Mouse (Mus musculus): ENCODE measurements around the gene Slc28a2. TPM values are rescaled to one million over a fixed set of nuclear protein-coding genes. Genes with fewer than 3 reads are reported as not detected.
"Not testable (repeated sequence)": the region's sequence is repeated elsewhere in the genome, so short reads cannot be mapped to it uniquely, and the experiment has no call there.

The Slc28a2 gene
- polyA plus RNA-seq, 1 experiment from 2014 or later = 0.60 TPM

DNA sequence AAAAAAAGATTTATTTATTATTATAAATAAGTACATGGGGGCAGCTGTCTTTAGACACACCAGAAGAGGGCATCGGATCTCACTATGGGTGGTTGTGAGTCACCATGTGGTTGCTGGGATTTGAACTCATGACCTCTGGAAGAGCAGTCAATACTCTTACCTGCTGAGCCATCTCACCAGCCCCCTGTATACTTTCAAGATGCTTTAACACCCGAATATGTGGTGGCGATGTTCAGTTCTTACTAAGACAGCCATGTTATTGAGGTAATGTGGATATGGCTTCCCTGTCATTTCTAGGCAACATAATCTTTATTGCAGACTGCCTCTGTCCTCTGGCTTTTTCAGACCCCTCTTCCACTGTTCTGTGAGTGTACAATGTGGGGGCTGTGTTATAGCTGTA, 39.1 kb upstream of the Slc28a2 start:
- not testable (repeated sequence) for H3K4me3 ChIP-seq (ENCODE audit: low read length); H3K36me3 ChIP-seq (ENCODE audit: insufficient read depth, low read length); H3K4me1 ChIP-seq (ENCODE audit: insufficient read depth, low read length); H3K9ac ChIP-seq (replicated peaks; ENCODE audit: low read length); H3K9me3 ChIP-seq (ENCODE audit: low read length); H3K27me3 ChIP-seq (ENCODE audit: insufficient read depth, low read length); H3K27ac ChIP-seq (ENCODE audit: low read length); H3K4me2 ChIP-seq (replicated peaks; ENCODE audit: low read depth, low read length); ATAC-seq (ENCODE audit: low FRiP score, low TSS enrichment)
- WGBS = over 99% methylated on average over 3 of the region's 3 CpGs

DNA sequence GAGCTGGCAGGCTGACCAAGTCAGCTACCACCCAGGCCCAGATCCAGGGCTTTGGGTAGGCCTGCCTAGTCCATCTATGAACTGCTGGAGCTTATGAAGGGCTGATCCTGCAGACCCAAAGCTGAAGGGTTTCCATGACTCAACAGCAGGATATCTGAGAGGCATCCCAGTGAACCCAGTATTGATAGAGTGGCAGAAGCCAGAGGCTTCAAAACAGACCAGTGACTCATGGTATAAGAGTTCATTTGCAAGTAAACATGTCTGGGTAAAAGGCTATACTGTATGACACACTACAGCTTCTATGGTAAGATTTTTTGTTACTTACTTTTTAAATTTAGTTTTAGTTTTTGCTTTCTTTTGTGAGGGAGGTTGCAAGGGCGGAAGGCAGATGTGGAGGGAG, 30.1 kb upstream of the Slc28a2 start:
- no peak overlapping the region for H3K9ac ChIP-seq (replicated peaks; ENCODE audit: low read length)
- H3K4me3 ChIP-seq (ENCODE audit: low read length) = no peak overlapping the region
- no peaks in the 10 kb centered on the region for H3K27me3 ChIP-seq (ENCODE audit: insufficient read depth, low read length)
- ATAC-seq (ENCODE audit: low FRiP score, low TSS enrichment) = no peak
- H3K4me2 ChIP-seq (replicated peaks; ENCODE audit: low read depth, low read length) = no peak overlapping the region
- 85% methylated on average over 1 of the region's 1 CpGs for WGBS
- no peaks in the 10 kb centered on the region for H3K4me1 ChIP-seq (ENCODE audit: insufficient read depth, low read length)
- H3K27ac ChIP-seq (ENCODE audit: low read length) = no peak overlapping the region
- no peaks in the 10 kb centered on the region for H3K36me3 ChIP-seq (ENCODE audit: insufficient read depth, low read length)
- H3K9me3 ChIP-seq (ENCODE audit: low read length) = no peaks in the 10 kb centered on the region

DNA sequence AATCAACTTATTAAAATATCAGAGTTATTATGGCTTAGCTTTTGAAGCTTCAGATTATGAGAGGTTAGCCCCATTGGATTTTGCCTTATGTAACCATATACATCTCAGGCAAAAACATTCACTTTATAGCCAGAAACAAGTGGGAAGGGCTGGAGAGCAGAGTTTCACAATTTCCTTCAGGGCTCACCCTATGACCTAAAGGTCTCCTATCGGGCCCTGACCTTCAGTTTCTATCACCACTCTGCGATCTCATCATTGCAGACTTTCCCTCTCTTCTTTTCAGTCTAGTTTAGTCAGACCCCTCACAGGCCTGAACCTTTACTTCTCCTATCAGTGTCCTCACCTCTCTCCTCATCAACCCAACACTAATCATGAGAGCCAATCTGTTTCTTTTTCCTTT, 18.7 kb upstream of the Slc28a2 start:
- H3K4me1 ChIP-seq (ENCODE audit: insufficient read depth, low read length) = no peaks in the 10 kb centered on the region
- H3K27me3 ChIP-seq (ENCODE audit: insufficient read depth, low read length) = no peaks in the 10 kb centered on the region
- no peak overlapping the region for H3K4me2 ChIP-seq (replicated peaks; ENCODE audit: low read depth, low read length)
- no peak overlapping the region for H3K9ac ChIP-seq (replicated peaks; ENCODE audit: low read length)
- no peak for ATAC-seq (ENCODE audit: low FRiP score, low TSS enrichment)
- no peaks in the 10 kb centered on the region for H3K9me3 ChIP-seq (ENCODE audit: low read length)
- H3K4me3 ChIP-seq (ENCODE audit: low read length) = no peak overlapping the region
- no peaks in the 10 kb centered on the region for H3K36me3 ChIP-seq (ENCODE audit: insufficient read depth, low read length)
- H3K27ac ChIP-seq (ENCODE audit: low read length) = no peak overlapping the region
- 86% methylated on average over 2 of the region's 2 CpGs for WGBS

DNA sequence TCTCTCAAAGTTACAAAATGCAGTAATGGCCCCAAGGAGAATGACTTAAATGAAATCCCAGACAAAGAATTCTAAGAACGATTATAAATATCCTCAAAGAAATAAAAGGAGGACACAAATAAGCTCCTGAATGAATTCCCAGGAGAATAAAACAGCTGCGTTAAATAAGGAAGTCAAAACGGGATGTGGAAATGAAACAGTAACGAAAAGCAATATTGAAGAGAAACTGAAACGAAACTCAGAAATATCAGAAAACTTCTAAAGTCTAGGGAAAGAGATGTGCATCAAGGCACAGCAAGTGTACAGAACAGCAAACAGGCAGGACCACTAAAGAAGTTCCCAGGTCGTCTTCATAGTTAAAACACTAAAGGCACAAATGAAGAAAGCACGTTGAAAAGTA, 17.3 kb upstream of the Slc28a2 start:
- 81% methylated on average over 7 of the region's 7 CpGs for WGBS
- Histone ChIP-seq H3K27me3 (ENCODE audit: insufficient read depth, low read length) (no peaks in the 10 kb centered on the region), H3K27ac (ENCODE audit: low read length) (no peak overlapping the region), H3K4me1 (ENCODE audit: insufficient read depth, low read length) (no peaks in the 10 kb centered on the region), H3K36me3 (ENCODE audit: insufficient read depth, low read length) (no peaks in the 10 kb centered on the region), H3K9ac (replicated peaks; ENCODE audit: low read length) (no peak overlapping the region), H3K4me2 (replicated peaks; ENCODE audit: low read depth, low read length) (no peak overlapping the region), H3K4me3 (ENCODE audit: low read length) (no peak overlapping the region), H3K9me3 (ENCODE audit: low read length) (no peaks in the 10 kb centered on the region)
- ATAC-seq (ENCODE audit: low FRiP score, low TSS enrichment) = no peak

DNA sequence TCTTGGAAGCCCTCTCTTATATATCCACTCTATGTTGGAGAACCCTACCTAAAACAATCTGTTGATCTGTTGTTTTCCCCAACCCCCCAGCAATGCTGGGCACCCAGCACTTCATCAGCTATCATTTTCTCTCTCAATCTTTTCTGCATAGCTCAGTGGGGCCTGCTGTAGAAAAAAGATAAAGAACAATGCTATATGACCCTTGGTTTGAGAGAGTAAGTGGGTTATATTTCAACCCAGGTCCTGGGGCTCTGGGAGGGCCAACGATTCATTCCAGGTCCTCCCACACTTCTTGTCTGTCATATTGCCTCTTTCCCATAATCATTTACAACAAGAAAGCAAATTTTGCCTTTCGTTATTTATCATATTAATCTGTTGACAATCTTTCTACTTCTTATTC, 368 bp downstream of the Slc28a2 start:
- not testable (repeated sequence) for H3K27me3 ChIP-seq (ENCODE audit: insufficient read depth, low read length); H3K27ac ChIP-seq (ENCODE audit: low read length); H3K9me3 ChIP-seq (ENCODE audit: low read length); H3K4me2 ChIP-seq (replicated peaks; ENCODE audit: low read depth, low read length); H3K4me1 ChIP-seq (ENCODE audit: insufficient read depth, low read length); H3K4me3 ChIP-seq (ENCODE audit: low read length); H3K36me3 ChIP-seq (ENCODE audit: insufficient read depth, low read length); ATAC-seq (ENCODE audit: low FRiP score, low TSS enrichment); H3K9ac ChIP-seq (replicated peaks; ENCODE audit: low read length)
- 57% methylated on average over 2 of the region's 2 CpGs for WGBS

DNA sequence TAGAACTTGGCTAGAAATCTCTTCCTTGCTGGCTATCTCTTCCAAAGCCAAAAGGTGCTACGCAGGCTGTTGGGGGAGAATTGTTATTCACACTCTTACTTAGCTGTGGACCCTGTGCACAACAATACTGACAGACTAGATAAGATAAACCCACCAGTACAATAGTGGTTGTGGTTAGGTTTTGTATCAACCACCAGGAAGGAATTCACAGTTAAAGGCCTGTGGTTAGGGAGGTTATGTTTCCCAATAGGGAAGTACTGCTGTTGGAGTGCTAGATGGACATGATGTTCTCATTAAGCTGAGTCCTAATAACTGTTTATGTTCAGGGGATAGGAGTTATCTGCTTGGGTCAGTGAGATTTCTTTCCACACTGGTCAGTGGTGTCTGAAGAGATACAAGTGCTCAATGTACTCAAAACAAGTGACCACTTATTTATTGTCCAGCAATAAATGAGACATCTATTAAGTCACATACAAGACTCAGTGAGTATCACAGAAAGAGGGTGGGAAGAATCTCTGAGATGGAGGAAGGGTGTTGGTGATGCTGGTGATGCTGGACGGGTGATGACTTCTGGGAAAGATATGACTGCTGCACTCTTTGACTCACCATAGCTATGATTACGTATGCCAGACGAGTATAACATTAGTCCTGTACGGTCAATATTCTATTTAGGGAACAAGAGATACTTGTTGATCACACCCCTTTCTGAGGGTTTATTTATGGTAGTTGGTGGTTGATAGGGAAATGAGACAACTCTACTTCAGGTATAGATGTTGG, 12.6 kb downstream of the Slc28a2 start:
- H3K27me3 ChIP-seq (ENCODE audit: insufficient read depth, low read length); H3K27ac ChIP-seq (ENCODE audit: low read length); H3K4me3 ChIP-seq (ENCODE audit: low read length); H3K9ac ChIP-seq (replicated peaks; ENCODE audit: low read length); H3K9me3 ChIP-seq (ENCODE audit: low read length); H3K4me2 ChIP-seq (replicated peaks; ENCODE audit: low read depth, low read length); H3K4me1 ChIP-seq (ENCODE audit: insufficient read depth, low read length); ATAC-seq (ENCODE audit: low FRiP score, low TSS enrichment); H3K36me3 ChIP-seq (ENCODE audit: insufficient read depth, low read length): not testable (repeated sequence)
- 73% methylated on average over 5 of the region's 5 CpGs for WGBS

DNA sequence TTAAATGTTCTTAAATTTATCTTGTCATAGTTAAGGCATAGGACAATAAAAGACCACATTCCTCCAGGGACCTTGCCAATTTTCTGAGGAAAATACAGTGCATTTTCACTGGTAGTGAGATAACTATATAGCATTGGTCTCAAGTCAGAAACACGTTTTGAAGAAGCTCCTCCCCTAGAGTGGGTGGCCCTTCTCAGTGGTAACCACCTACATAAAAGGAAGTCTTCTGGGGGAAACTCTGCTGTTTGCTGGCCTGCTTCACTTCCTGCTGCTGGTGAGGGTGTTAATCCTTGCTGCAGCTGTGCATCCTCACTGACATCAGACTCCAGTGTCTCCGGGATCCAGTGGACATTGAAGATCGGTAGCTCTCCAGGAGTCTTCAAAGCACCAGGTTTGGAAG, 14.2 kb downstream of the Slc28a2 start:
- WGBS = 0% methylated on average over 1 of the region's 3 CpGs

DNA sequence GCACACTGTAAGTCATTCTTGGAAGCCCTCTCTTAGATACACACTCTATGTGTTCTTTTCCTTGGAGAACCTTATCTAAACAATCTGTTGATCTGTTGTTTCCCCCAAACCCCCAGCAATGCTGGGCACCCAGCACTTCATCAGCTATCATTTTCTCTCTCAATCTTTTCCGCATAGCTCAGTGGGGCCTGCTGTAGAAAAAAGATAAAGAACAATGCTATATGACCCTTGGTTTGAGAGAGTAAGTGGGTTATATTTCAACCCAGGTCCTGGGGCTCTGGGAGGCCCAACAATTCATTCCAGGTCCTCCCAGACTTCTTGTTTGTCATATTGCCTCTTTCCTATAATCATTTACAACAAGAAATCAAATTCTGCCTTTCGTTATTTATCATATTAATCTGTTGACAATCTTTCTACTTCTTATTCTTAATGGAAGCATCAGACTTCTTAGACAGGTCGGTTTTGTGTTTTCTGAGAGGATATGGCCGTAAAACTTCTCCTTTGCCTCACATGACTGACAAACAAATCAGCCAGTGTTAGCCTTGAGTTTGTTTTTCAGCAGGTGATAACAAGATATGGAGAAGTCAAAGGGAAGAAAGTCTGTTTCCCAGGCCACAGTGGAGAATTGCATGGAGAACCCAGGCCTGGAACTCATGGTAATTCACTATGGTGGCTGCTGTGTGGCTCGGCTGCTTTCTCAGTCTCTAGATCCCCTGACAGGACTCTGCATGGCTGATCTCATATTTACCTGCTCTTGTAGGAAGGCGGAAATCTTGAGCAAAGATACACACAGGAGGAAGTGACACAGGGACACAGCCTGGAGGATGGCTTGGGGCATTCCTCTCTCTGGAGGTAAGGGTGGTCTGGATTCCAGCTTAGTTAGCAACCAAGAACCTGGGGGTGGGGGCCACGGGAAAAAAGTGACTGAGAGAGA, 15.0 kb downstream of the Slc28a2 start:
- H3K4me3 ChIP-seq (ENCODE audit: low read length) = no peak overlapping the region
- H3K9me3 ChIP-seq (ENCODE audit: low read length) = no peaks in the 10 kb centered on the region
- H3K9ac ChIP-seq (replicated peaks; ENCODE audit: low read length) = no peak overlapping the region
- no peaks in the 10 kb centered on the region for H3K36me3 ChIP-seq (ENCODE audit: insufficient read depth, low read length)
- no peak overlapping the region for H3K27ac ChIP-seq (ENCODE audit: low read length)
- 76% methylated on average over 7 of the region's 7 CpGs for WGBS
- no peaks in the 10 kb centered on the region for H3K27me3 ChIP-seq (ENCODE audit: insufficient read depth, low read length)
- no peak for ATAC-seq (ENCODE audit: low FRiP score, low TSS enrichment)
- no peak overlapping the region for H3K4me2 ChIP-seq (replicated peaks; ENCODE audit: low read depth, low read length)
- no peaks in the 10 kb centered on the region for H3K4me1 ChIP-seq (ENCODE audit: insufficient read depth, low read length)

More for the DNA sequence above, 14.2 kb downstream of the Slc28a2 start:
- not testable (repeated sequence) for H3K4me3 ChIP-seq (ENCODE audit: low read length); H3K27me3 ChIP-seq (ENCODE audit: insufficient read depth, low read length); ATAC-seq (ENCODE audit: low FRiP score, low TSS enrichment); H3K4me1 ChIP-seq (ENCODE audit: insufficient read depth, low read length); H3K9me3 ChIP-seq (ENCODE audit: low read length); H3K36me3 ChIP-seq (ENCODE audit: insufficient read depth, low read length); H3K9ac ChIP-seq (replicated peaks; ENCODE audit: low read length); H3K4me2 ChIP-seq (replicated peaks; ENCODE audit: low read depth, low read length); H3K27ac ChIP-seq (ENCODE audit: low read length)

DNA sequence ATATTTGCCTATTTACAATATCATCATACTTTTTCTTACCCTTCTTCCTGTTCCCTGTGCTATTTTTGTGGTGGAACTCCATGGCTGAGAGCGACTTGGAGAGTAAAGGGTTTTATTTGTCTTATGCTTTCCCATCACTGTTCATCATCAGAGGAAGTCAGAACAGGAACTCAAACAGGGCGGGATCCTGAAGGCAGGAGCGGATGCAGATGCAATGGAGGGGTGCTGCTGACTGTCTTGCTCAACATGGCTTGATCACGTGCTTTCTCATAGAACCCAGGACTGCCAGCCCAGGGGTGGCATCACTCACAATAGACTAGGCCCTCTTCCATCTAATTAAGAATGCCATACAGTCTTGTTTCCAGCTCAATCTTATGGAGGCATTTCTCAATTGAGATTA, 24.1 kb downstream of the Slc28a2 start:
- no peak overlapping the region for H3K27ac ChIP-seq (ENCODE audit: low read length)
- no peak for ATAC-seq (ENCODE audit: low FRiP score, low TSS enrichment)
- no peak overlapping the region for H3K9ac ChIP-seq (replicated peaks; ENCODE audit: low read length)
- no peak overlapping the region for H3K4me3 ChIP-seq (ENCODE audit: low read length)
- WGBS = 85% methylated on average over 4 of the region's 4 CpGs
- H3K9me3 ChIP-seq (ENCODE audit: low read length) = no peaks in the 10 kb centered on the region
- H3K4me1 ChIP-seq (ENCODE audit: insufficient read depth, low read length) = no peaks in the 10 kb centered on the region
- H3K4me2 ChIP-seq (replicated peaks; ENCODE audit: low read depth, low read length) = no peak overlapping the region
- no peaks in the 10 kb centered on the region for H3K36me3 ChIP-seq (ENCODE audit: insufficient read depth, low read length)
- no peaks in the 10 kb centered on the region for H3K27me3 ChIP-seq (ENCODE audit: insufficient read depth, low read length)

DNA sequence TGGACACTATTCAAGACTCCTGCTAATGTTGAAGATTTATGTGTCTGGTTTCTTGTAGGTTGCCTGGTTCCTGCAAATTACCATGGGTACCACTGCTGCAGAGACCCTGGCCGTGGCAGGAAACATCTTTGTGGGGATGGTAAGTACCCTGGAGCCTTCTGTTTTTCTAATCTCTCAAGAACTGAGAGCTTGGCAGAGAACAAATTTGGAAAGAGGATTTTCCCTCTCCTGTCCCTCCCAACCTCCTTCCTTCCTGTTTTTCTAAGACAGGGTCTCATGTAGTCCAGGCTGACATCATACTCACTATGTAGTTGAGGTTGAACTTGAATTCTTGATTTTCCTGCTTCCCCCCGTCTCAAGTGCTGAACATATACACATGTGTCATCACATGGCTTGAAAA, 26.1 kb downstream of the Slc28a2 start:
- H3K4me3 ChIP-seq (ENCODE audit: low read length) = no peak overlapping the region
- H3K9ac ChIP-seq (replicated peaks; ENCODE audit: low read length) = no peak overlapping the region
- ATAC-seq (ENCODE audit: low FRiP score, low TSS enrichment) = no peak
- no peaks in the 10 kb centered on the region for H3K36me3 ChIP-seq (ENCODE audit: insufficient read depth, low read length)
- H3K27me3 ChIP-seq (ENCODE audit: insufficient read depth, low read length) = no peaks in the 10 kb centered on the region
- H3K4me1 ChIP-seq (ENCODE audit: insufficient read depth, low read length) = no peaks in the 10 kb centered on the region
- H3K4me2 ChIP-seq (replicated peaks; ENCODE audit: low read depth, low read length) = no peak overlapping the region
- H3K9me3 ChIP-seq (ENCODE audit: low read length) = no peaks in the 10 kb centered on the region
- H3K27ac ChIP-seq (ENCODE audit: low read length) = no peak overlapping the region
- WGBS = 55% methylated on average over 2 of the region's 2 CpGs
